Mouse (Mus musculus): ENCODE results near the gene Farp1. TPM values are rescaled to one million over a fixed set of nuclear protein-coding genes. Genes with fewer than 3 reads are reported as not detected.

The Farp1 gene
- total RNA-seq, 2 experiments from 2014 or later, result 10.7 to 11.8 TPM

- intact Hi-C loops (cut with DNase I; ENCODE audit: low total_unique reads), result no loop called here
- no peak for DNase-seq
Observed at GRCm38 (mm10) chr14:121201178-121201577, 166.2 kb downstream of the Farp1 start.

- no peak for DNase-seq
- intact Hi-C loops (cut with DNase I; ENCODE audit: low total_unique reads), result no loop called here
Observed at GRCm38 (mm10) chr14:121205459-121205858, 170.5 kb downstream of the Farp1 start.

GRCm38 (mm10) chr14:121207441-121208158, 172.6 kb downstream of the Farp1 start:
- intact Hi-C loops (cut with DNase I; ENCODE audit: low total_unique reads), result no loop called here
- DNase-seq, result no peak

GRCm38 (mm10) chr14:121208159-121208515, 173.1 kb downstream of the Farp1 start:
- DNase-seq, result no peak
- intact Hi-C loops (cut with DNase I; ENCODE audit: low total_unique reads), result no loop called here

GRCm38 (mm10) chr14:121210318-121210717, 175.3 kb downstream of the Farp1 start:
- DNase-seq, result no peak
- intact Hi-C loops (cut with DNase I; ENCODE audit: low total_unique reads), result no loop called here

GRCm38 (mm10) chr14:121213650-121214049, 178.7 kb downstream of the Farp1 start:
- DNase-seq, result no peak
- intact Hi-C loops (cut with DNase I; ENCODE audit: low total_unique reads), result no loop called here

- no peak for DNase-seq
- intact Hi-C loops (cut with DNase I; ENCODE audit: low total_unique reads), result loop anchor here (5.0 kb wide), 1 partner anchor 177 kb away; the partner anchor contains the start of gene Farp1
Observed at GRCm38 (mm10) chr14:121214636-121215257, 179.7 kb downstream of the Farp1 start.

- intact Hi-C loops (cut with DNase I; ENCODE audit: low total_unique reads), result loop anchor here (5.0 kb wide), 1 partner anchor 179 kb away; the partner anchor contains the start of gene Farp1
- DNase-seq, result no peak
Observed at GRCm38 (mm10) chr14:121215817-121216216, 180.8 kb downstream of the Farp1 start.

GRCm38 (mm10) chr14:121216672-121217071, 181.7 kb downstream of the Farp1 start:
- DNase-seq, result no peak

GRCm38 (mm10) chr14:121218620-121219019, 183.6 kb downstream of the Farp1 start:
- intact Hi-C loops (cut with DNase I; ENCODE audit: low total_unique reads), result loop anchor here (5.0 kb wide), 1 partner anchor 181 kb away; the partner anchor contains the start of gene Farp1
- DNase-seq, result no peak

More at GRCm38 (mm10) chr14:121216672-121217071, 181.7 kb downstream of the Farp1 start:
- intact Hi-C loops (cut with DNase I; ENCODE audit: low total_unique reads), result loop anchor here (5.0 kb wide), 1 partner anchor 179 kb away; the partner anchor contains the start of gene Farp1

- intact Hi-C loops (cut with DNase I; ENCODE audit: low total_unique reads), result loop anchor here (5.0 to 10.0 kb wide), 2 partner anchors 45 to 182 kb away; partner anchors contain the start of gene Farp1
- DNase-seq, result no peak
Observed at GRCm38 (mm10) chr14:121219226-121220039, 184.4 kb downstream of the Farp1 start.

GRCm38 (mm10) chr14:121220040-121220322, 185.0 kb downstream of the Farp1 start:
- intact Hi-C loops (cut with DNase I; ENCODE audit: low total_unique reads), result loop anchor here (10.0 kb wide), 1 partner anchor 45 kb away; no protein-coding TSS in a partner anchor
- no peak for DNase-seq

GRCm38 (mm10) chr14:121220723-121221122, 185.7 kb downstream of the Farp1 start:
- intact Hi-C loops (cut with DNase I; ENCODE audit: low total_unique reads), result loop anchor here (10.0 kb wide), 1 partner anchor 46 kb away; no protein-coding TSS in a partner anchor
- peak; percentile 74 for DNase-seq

GRCm38 (mm10) chr14:121225804-121226203, 190.8 kb downstream of the Farp1 start:
- intact Hi-C loops (cut with DNase I; ENCODE audit: low total_unique reads), result loop anchor here (10.0 kb wide), 1 partner anchor 51 kb away; no protein-coding TSS in a partner anchor
- no peak for DNase-seq

- intact Hi-C loops (cut with DNase I; ENCODE audit: low total_unique reads), result loop anchor here (10.0 kb wide), 1 partner anchor 54 kb away; no protein-coding TSS in a partner anchor
- DNase-seq, result no peak
Observed at GRCm38 (mm10) chr14:121229036-121229773, 194.2 kb downstream of the Farp1 start.

- no peak for DNase-seq
- intact Hi-C loops (cut with DNase I; ENCODE audit: low total_unique reads), result loop anchor here (10.0 kb wide), 1 partner anchor 396 kb away; no protein-coding TSS in a partner anchor
Observed at GRCm38 (mm10) chr14:121231232-121231631, 196.2 kb downstream of the Farp1 start.

GRCm38 (mm10) chr14:121234741-121235307, 199.8 kb downstream of the Farp1 start:
- intact Hi-C loops (cut with DNase I; ENCODE audit: low total_unique reads), result loop anchor here (10.0 kb wide), 1 partner anchor 400 kb away; no protein-coding TSS in a partner anchor

GRCm38 (mm10) chr14:121236736-121237135, 201.7 kb downstream of the Farp1 start:
- DNase-seq, result no peak
- intact Hi-C loops (cut with DNase I; ENCODE audit: low total_unique reads), result loop anchor here (10.0 kb wide), 1 partner anchor 402 kb away; no protein-coding TSS in a partner anchor

More at GRCm38 (mm10) chr14:121234741-121235307, 199.8 kb downstream of the Farp1 start:
- DNase-seq, result no peak

Measured in gastrocnemius, postnatal 14 days (tissue).